Mouse (Mus musculus): ENCODE results near the gene Ntn1.
A peak's percentile ranks its signal among the peaks of the same experiment; 100 is the strongest.

Gene Ntn1

DNA sequence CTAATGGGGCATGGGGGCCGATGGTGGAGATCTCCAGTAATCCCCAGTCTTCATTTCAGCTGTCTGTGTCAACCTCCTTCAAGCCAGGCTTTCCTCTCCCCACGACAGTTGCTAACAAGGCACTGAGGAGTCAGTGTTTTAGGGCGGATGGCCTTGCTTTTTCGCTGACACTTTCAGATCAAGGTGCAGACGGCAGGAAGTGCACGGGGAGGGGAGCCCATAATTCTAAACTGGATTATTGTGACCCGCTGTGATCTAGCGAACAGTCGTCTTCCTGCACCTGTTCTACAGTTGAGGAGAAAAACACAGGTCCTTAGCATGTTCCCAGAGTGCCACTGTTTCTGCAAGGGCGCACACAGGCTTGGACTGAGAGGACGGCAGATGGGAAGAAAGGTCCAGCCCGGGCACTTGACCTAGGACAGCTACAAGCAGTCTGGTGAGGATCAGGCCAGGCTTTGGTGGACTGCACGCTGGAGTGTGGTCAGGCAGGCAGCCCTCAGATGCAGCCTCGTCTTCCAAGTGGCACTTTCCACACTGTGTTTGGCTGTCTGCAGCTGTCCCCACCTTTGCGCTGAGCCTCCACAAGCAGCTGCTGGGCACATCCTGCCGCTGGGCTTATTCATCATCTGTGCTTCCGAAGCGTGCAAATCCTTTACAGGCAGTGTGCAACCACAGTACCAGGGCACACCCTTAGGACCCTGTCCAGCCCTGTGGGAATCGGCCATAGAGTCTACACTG is 129.7 kb downstream of the Ntn1 start:
- no peak for DNase-seq (ENCODE audit: low spot score in 2 of 2)

DNA sequence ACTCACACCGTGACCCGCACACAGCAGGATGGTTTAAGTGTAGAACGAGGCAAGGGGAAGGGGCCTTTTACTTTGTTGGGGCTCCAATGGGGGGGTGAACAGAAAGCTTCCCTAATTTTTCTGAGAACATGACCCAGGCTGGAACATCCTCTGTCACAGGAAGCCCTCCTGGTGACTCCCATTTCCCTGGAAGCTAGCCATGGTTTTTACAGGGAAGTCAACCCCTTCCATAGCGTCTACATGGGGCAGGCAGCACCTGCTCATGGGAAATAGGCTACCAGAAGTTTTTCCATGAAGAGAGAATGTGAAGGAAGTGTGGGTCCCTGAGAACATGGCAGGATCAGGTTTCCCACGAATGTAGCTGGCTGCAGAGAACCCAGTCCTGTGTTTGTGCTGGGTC is 136.3 kb downstream of the Ntn1 start:
- peak; percentile 37 to 63 for DNase-seq (ENCODE audit: low spot score in 2 of 2)

DNA sequence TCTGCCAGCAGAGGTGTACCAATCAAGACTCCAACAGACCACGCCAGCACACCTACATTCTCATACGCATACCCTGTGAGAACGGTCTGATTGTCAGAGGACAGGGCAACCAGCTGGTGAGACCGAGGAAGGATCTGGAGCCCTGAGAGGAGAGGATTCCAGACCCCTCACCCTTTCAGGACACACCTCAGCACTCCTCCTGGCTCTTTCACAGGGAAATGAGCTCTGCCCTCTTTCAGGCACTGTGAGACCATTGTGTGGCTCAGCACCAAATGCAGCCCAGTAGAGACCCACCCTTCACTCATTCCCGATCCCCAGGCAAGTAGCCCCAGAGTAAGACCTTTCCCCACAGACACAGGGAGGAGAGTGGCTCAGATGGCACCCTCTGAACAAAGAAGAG is 137.5 kb downstream of the Ntn1 start:
- DNase-seq (ENCODE audit: low spot score in 2 of 2): no peak

DNA sequence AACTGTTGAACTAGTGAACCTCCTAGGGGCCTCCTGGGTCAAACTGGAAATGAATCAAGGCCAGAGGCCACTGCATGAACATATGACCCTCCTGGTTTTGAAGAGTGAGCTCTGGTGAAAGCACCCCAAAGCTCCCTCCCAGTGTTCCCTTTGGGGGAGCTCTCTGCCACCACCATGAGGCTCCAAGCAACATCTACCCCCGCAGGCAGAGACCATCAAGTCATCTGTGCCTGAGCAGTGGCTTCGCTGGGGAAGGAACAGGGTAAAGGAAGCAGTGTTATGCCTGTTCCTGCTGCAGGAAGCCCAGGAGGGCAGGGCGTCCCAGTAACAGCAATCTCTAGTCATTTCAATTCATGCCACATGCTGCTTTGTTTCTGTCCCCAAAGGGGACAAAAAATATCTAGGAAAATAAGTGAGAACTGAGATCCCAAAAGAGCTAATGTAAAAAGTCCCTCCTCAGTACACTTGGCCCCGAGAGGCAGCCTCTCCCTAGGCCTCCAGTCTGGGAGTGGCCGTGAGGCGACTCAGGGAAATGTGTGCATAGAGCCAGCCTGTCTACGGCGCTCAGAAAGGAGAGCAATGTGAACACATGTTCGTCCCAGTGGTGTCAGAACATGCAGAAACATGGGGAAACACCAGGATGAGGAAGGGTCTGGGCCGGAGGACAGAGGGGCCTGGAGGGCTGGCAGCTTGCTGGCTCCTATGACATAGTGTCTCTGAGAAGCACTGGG is 139.3 kb downstream of the Ntn1 start:
- DNase-seq (ENCODE audit: low spot score in 2 of 2): peak in 1 of 2 experiments; percentile 28

- DNase-seq (ENCODE audit: low spot score in 2 of 2): no peak
Measured at GRCm38 (mm10) chr11:68260399-68260798, 140.2 kb downstream of the Ntn1 start.

GRCm38 (mm10) chr11:68258498-68258897 is 142.1 kb downstream of the Ntn1 start:
- DNase-seq (ENCODE audit: low spot score in 2 of 2): no peak

DNA sequence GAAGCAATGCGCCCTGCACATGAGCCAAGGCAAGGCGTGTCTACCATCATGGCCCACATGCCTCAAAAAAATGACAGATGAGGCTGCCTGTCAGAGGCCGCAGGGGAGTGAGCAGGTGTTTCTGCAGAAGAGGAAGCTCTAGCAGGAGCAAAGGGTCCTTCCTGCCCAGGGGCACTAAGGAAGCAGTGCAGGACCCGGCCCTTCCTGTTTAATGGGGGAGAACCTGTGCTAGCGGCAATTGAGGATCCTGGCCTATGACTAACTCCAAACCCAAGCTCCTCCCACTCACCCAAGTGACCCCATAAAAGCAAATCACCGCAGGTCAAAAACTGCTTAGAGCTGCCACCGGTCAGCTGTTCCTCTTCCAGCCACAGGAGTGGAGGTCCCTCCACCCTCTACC is 147.1 kb downstream of the Ntn1 start:
- peak in 1 of 2 experiments; percentile 15 for DNase-seq (ENCODE audit: low spot score in 2 of 2)

DNA sequence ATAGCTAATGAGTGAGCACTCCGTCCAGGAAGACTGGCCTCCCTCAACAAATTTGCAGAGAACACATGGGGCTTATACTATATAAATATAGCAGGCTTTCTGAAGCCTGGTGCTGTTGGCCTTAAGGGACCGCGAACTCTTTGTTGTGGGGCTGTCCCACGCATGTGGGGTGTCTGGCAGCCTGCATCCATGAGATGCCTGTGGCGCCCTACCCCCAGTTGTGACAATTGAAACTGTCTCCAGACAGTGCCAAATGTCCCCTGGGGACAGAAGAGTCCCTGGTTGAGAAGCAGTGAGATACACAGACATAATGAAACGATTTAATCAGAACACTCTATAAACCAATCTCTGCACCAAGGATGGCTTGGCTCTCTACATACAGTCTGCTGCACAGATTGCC is 150.5 kb downstream of the Ntn1 start:
- no peak for DNase-seq (ENCODE audit: low spot score in 2 of 2)

GRCm38 (mm10) chr11:68247897-68248296 is 152.7 kb downstream of the Ntn1 start:
- DNase-seq (ENCODE audit: low spot score in 2 of 2): no peak

DNA sequence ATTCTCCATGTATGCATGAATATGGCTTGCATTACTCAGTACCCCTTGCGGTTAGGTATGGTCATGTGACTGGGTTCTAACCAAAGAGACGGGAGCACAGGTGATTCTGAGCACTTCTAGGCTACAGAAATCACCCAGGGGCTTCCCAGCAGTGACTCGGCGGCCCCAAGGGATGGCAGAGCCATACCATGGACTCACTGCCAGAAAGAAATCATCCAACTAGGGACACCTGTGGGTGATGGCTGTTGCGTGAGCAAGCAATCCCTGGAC is 155.7 kb downstream of the Ntn1 start:
- DNase-seq (ENCODE audit: low spot score in 2 of 2): no peak

- no peak for DNase-seq (ENCODE audit: low spot score in 2 of 2)
Measured at GRCm38 (mm10) chr11:68244254-68244991, 156.2 kb downstream of the Ntn1 start.

GRCm38 (mm10) chr11:68239756-68240155 is 160.9 kb downstream of the Ntn1 start:
- no peak for DNase-seq (ENCODE audit: low spot score in 2 of 2)

DNA sequence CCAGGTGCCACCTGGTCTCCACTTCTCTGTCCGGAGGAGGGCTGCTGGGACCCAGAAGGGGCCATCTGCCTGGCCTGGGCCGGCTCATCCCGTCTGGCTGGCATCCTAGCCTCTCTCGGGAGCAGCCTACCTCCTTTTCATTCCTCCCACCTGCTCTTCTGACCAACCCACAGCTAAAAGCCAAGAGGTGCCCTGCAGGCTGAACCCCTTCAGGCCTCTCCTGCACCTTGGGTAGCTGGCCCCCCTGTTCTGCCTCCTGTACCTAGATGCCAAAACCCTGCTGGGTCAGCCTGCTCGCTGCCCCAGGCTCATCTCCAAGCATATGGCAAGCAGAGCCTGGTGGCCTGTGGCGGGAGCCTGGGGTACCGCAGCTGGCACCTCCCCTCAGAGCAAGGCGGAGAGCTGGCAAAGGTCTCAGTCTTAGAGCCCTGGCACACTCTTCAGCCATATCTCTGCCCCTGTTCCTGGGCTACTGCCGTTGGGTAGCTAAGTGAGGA is 167.1 kb downstream of the Ntn1 start:
- DNase-seq (ENCODE audit: low spot score in 2 of 2): no peak

- no peak for DNase-seq (ENCODE audit: low spot score in 2 of 2)
Measured at GRCm38 (mm10) chr11:68231558-68231957, 169.1 kb downstream of the Ntn1 start.

DNA sequence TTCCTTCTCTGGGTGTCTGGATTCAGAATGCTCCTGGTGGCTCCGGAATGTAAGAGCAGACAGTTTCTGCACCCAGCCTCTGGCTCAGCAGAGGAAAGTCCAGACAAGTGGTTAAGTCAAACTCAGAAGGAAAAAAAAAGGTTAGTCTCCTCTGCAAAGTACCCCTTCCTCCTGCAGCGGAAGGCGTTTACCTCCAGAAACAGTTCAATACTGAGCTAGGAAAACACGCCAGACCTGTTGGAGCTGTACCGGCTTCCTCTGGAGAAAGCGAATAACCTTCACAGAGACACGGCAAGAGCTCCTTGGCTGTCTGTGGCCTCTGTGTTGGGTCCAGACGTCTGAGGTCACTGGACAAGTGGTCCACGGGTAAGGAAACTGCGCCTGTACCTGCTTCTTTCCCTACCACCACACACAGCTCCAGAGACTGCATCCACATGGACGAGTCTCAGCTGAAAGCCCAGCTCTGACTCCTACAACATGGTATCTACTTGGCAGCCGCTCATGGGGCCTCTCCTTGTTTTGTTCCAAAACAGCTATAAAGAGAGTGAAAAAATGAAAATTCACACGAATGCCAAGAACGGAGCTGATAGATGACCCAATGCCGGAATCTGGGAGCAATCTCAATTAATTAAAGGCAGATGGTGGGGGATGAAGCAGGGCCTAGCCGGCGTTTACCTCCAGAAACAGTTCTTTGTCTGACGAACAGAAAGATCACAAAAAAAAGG is 171.5 kb downstream of the Ntn1 start:
- no peak for DNase-seq (ENCODE audit: low spot score in 2 of 2)

- no peak for DNase-seq (ENCODE audit: low spot score in 2 of 2)
Measured at GRCm38 (mm10) chr11:68227837-68228236, 172.8 kb downstream of the Ntn1 start.

DNA sequence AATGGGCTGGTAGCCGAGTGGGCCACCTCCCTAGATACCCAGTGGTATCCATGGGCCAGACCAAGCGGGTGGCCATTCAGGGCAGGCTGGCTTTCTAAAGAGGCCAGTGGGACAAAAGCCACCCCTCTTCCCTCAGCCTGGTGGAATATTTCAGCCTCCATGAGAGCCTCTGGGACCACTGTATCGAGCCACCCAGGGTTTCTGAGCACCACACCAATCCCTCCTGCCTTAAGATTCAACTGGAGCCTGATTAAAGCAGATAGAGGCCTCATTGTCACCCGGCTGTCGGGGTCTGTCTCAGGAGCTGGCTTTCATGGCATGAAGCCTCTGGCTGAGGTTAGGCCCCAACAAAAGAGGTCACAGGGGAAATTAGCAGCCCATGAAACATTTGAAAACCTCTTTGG is 174.0 kb downstream of the Ntn1 start:
- DNase-seq (ENCODE audit: low spot score in 2 of 2): no peak

DNA sequence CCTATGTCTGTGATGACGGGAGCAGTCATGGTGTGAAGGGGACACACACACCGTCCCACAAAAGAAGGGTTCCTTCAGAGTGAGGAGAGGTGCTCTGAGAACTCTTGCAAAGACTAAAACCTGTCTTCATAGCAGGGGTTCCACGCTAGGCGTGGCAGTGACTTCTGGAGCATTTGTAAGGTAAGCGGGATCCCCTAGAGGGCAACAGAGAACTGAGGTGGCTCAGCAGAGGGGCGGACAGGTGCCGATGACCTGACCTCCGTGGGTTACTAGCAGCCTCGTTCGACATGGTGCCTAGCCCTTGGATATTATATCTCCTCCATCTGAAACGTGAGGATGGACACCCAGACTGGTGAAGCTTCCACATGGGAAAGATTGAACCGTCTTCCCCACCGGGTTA is 177.5 kb downstream of the Ntn1 start:
- DNase-seq (ENCODE audit: low spot score in 2 of 2): no peak

GRCm38 (mm10) chr11:68222209-68222608 is 178.4 kb downstream of the Ntn1 start:
- no peak for DNase-seq (ENCODE audit: low spot score in 2 of 2)

DNA sequence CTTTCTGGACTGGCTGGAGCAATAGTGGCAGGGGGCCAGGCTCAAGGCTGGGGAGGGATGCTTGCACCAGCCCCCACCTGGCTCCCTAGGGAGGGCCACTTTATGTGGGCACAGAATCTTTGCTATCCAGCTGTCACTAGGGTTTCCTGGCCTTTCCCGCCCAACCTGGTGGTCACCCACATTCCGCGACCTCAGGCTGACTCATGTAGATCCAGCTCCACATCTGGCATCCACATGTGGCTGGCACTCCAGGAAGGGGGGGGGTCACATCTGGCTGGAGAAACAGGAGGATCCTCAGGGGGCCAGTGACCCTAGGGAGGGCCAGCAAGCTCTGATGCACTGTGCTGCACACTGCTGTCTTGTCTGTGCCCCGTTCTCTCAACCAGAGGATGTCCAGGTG is 179.9 kb downstream of the Ntn1 start:
- no peak for DNase-seq (ENCODE audit: low spot score in 2 of 2)

- no peak for DNase-seq (ENCODE audit: low spot score in 2 of 2)
Measured at GRCm38 (mm10) chr11:68216041-68216440, 184.6 kb downstream of the Ntn1 start.

Data from heart, adult 9 months (tissue).